Mouse (Mus musculus): ENCODE data around the gene Themis3. TPM values are rescaled to one million over a fixed set of nuclear protein-coding genes. Genes with fewer than 3 reads are reported as not detected.
"Not testable (repeated sequence)": the region's sequence is repeated elsewhere in the genome, so short reads cannot be mapped to it uniquely, and the experiment has no call there.

Themis3 gene
- total RNA-seq, 2 experiments from 2014 or later, result 0.11 TPM; not detected in 1

GRCm38 (mm10) chr17:66558404-66559317, 35.8 kb downstream of the Themis3 start:
- no peak for DNase-seq (ENCODE audit: low spot score in 2 of 2)

GRCm38 (mm10) chr17:66552690-66553089, 41.7 kb downstream of the Themis3 start:
- DNase-seq (ENCODE audit: low spot score in 2 of 2), result no peak

- DNase-seq (ENCODE audit: low spot score in 2 of 2), result no peak
Measured at GRCm38 (mm10) chr17:66550486-66550885, 43.9 kb downstream of the Themis3 start.

GRCm38 (mm10) chr17:66532285-66532684, 62.1 kb downstream of the Themis3 start:
- no peak for DNase-seq (ENCODE audit: low spot score in 2 of 2)

- DNase-seq (ENCODE audit: low spot score in 2 of 2), result no peak
Measured at GRCm38 (mm10) chr17:66523396-66523795, 71.0 kb downstream of the Themis3 start.

GRCm38 (mm10) chr17:66522631-66523030, 71.8 kb downstream of the Themis3 start:
- DNase-seq (ENCODE audit: low spot score in 2 of 2), result not testable (repeated sequence)

GRCm38 (mm10) chr17:66519554-66520553, 74.6 kb downstream of the Themis3 start, which contains the start of gene Rab12:
Rab12 (minus strand) TSS chr17:66519729.
- peak; percentile 76 to 89 for DNase-seq (ENCODE audit: low spot score in 2 of 2)

GRCm38 (mm10) chr17:66518877-66519553, 75.4 kb downstream of the Themis3 start:
- DNase-seq (ENCODE audit: low spot score in 2 of 2), result peak; percentile 15 to 18

- DNase-seq (ENCODE audit: low spot score in 2 of 2), result no peak
Measured at GRCm38 (mm10) chr17:66516953-66517352, 77.5 kb downstream of the Themis3 start.

- DNase-seq (ENCODE audit: low spot score in 2 of 2), result no peak
Measured at GRCm38 (mm10) chr17:66514288-66514995, 80.0 kb downstream of the Themis3 start.

- DNase-seq (ENCODE audit: low spot score in 2 of 2), result no peak
Measured at GRCm38 (mm10) chr17:66512202-66512956, 82.0 kb downstream of the Themis3 start.

GRCm38 (mm10) chr17:66510221-66510683, 84.2 kb downstream of the Themis3 start:
- peak in 1 of 2 experiments; percentile 48 for DNase-seq (ENCODE audit: low spot score in 2 of 2)

- no peak for DNase-seq (ENCODE audit: low spot score in 2 of 2)
Measured at GRCm38 (mm10) chr17:66507049-66507954, 87.1 kb downstream of the Themis3 start.

- no peak for DNase-seq (ENCODE audit: low spot score in 2 of 2)
Measured at GRCm38 (mm10) chr17:66504964-66505363, 89.5 kb downstream of the Themis3 start.
